Mouse (Mus musculus): Measurements from ENCODE around the gene Tle6. TPM values are rescaled to one million over a fixed set of nuclear protein-coding genes. Genes with fewer than 3 reads are reported as not detected.

Gene Tle6
- polyA plus RNA-seq, 1 experiment from 2014 or later: 30.7 TPM

DNA sequence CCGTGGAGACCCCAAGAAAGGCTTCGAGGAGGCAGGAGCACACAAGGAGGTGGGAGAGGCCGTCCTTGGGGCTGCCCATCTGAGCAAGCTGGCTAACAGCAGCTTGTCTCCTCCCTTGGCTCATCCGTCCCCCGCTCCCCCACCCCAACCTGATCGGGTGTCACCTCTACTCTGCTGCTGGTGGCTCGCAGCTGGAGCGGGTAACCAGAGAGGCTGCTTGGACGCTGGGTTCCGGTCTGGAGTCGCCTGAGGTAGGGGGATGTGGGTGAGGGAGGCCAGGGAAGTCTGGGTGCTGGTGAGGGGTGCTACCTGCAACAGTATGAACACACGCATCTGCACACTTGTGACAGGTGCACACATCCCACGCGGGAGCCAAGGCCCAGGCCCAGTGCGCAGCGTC is 27.5 kb upstream of the Tle6 start, which contains the start of gene Ankrd24:
Gene Ankrd24, plus strand, starts transcription at position 151 of the 400 bp plus-strand sequence.
- no peak for ATAC-seq (ENCODE audit: insufficient number of reproducible peaks, insufficient read depth, low FRiP score, low read depth)

DNA sequence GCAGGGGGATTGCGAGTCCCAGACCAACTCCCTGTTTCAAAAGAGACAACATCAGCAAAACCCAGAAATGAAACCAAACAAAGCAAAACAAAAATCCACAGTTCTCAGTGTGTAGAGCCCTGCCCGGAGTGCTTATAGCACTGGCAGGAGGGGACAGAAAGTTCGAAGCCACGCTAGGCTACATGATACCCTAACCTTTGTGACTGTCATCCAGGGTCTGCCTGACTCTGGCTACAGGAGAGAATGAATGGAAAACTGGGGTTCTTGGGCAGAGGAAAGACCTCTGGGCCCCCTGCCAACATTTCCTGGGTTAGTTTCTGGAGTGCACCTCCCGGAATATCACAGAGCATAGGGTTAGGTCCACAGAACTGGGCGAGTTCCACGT is 27.0 kb upstream of the Tle6 start:
- Histone ChIP-seq H3K4me2 (ENCODE audit: low read length) (peak overlapping the region; percentile 79), H3K27ac (replicated peaks in 1 of 2; ENCODE audit: control insufficient read depth in 1 of 2, insufficient read depth in 1 of 2, low read depth in 2 of 2, low read length in 2 of 2) (peak overlapping the region; percentile 90 to 94), H3K9ac (ENCODE audit: low read length) (peak overlapping the region; percentile 78), H3K4me3 (ENCODE audit: control insufficient read depth in 1 of 2, insufficient read depth in 1 of 2, low read depth in 1 of 2, low read length in 2 of 2) (peak overlapping the region; percentile 69 to 89), H3K27me3 (ENCODE audit: control insufficient read depth, insufficient read depth, low read length) (no peaks in the 10 kb centered on the region), H3K36me3 (ENCODE audit: control insufficient read depth, insufficient read depth, low read length) (peaks cover 28% of the 10 kb centered on the region), H3K4me1 (ENCODE audit: control insufficient read depth in 2 of 2, insufficient read depth in 2 of 2, low read length in 2 of 2) (peaks cover 11 to 14% of the 10 kb centered on the region in 2 experiments), H3K9me3 (ENCODE audit: control insufficient read depth, low read length) (no peaks in the 10 kb centered on the region)
- 0 out of 2 replicates have a peak, but pooled peaks have one; percentile 28 for ATAC-seq (ENCODE audit: insufficient number of reproducible peaks, insufficient read depth, low FRiP score, low read depth)
- WGBS: 52% methylated on average over 7 of the region's 7 CpGs

More for the DNA sequence above, 27.5 kb upstream of the Tle6 start, which contains the start of gene Ankrd24:
- Histone ChIP-seq H3K4me2 (ENCODE audit: low read length) (peak within 1 kb of the TSS; percentile 79), H3K4me3 (ENCODE audit: control insufficient read depth in 1 of 2, insufficient read depth in 1 of 2, low read depth in 1 of 2, low read length in 2 of 2) (peak within 1 kb of the TSS; percentile 69 to 89), H3K4me1 (ENCODE audit: control insufficient read depth in 2 of 2, insufficient read depth in 2 of 2, low read length in 2 of 2) (peaks cover 11 to 14% of the 10 kb centered on the region in 2 experiments), H3K9ac (ENCODE audit: low read length) (peak within 1 kb of the TSS; percentile 78), H3K36me3 (ENCODE audit: control insufficient read depth, insufficient read depth, low read length) (peaks cover 25% of the 10 kb centered on the region), H3K9me3 (ENCODE audit: control insufficient read depth, low read length) (no peaks in the 10 kb centered on the region), H3K27me3 (ENCODE audit: control insufficient read depth, insufficient read depth, low read length) (no peaks in the 10 kb centered on the region), H3K27ac (replicated peaks in 1 of 2; ENCODE audit: control insufficient read depth in 1 of 2, insufficient read depth in 1 of 2, low read depth in 2 of 2, low read length in 2 of 2) (peak within 1 kb of the TSS; percentile 90 to 94)
- 76% methylated on average over 15 of the region's 16 CpGs for WGBS

DNA sequence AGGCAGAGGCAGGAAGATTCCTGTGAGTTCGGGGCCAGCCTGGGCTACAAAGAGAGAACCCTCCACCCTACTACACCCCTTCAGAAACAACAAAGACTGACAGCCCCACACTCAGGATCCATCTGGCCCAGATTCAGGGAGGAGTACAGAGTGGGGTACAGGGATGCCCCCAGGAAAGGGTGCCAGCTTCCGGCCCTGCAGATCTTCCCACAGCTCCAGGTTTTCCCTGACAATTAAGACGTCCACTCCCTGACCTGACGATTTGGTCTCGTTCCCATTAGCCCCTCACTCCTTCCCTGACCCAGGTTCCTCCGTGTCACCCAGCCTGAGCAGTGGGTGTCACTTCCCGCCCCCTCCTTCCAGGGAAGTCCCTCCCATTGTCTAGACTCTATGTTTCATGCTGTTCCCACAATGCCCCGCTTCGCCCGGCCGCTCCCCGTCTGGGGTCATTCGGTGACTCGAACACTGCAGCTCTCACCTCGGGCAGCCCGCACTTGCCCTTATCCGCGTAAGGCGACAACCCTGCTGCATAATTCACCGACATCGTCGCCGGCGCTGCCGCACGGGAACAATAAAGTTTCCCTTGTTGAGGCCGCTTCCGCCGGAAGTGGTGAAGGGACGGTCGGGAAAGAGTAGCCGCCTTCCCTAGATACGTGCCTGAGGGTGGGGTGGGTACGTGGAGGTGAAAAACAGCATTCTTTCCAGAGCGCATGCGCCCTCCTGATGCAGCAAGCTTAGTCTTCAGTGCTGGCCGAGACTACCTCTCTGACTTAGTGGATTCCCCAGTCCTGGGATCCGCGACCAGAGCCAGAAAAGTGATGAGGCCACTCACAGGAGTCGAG is 26.3 kb upstream of the Tle6 start, which contains the start of gene Sirt6:
Gene Sirt6, minus strand, starts transcription at position 804 of the 842 bp plus-strand sequence.
- Histone ChIP-seq H3K27me3 (ENCODE audit: control insufficient read depth, insufficient read depth, low read length) (no peaks in the 10 kb centered on the region), H3K4me3 (ENCODE audit: control insufficient read depth in 1 of 2, insufficient read depth in 1 of 2, low read depth in 1 of 2, low read length in 2 of 2) (peak within 1 kb of the TSS; percentile 69 to 89), H3K27ac (replicated peaks in 1 of 2; ENCODE audit: control insufficient read depth in 1 of 2, insufficient read depth in 1 of 2, low read depth in 2 of 2, low read length in 2 of 2) (peak within 1 kb of the TSS; percentile 90 to 94), H3K9me3 (ENCODE audit: control insufficient read depth, low read length) (no peaks in the 10 kb centered on the region), H3K4me1 (ENCODE audit: control insufficient read depth in 2 of 2, insufficient read depth in 2 of 2, low read length in 2 of 2) (peaks cover 11 to 14% of the 10 kb centered on the region in 2 experiments), H3K36me3 (ENCODE audit: control insufficient read depth, insufficient read depth, low read length) (peaks cover 34% of the 10 kb centered on the region), H3K4me2 (ENCODE audit: low read length) (peak within 1 kb of the TSS; percentile 79), H3K9ac (ENCODE audit: low read length) (peak within 1 kb of the TSS; percentile 78)
- ATAC-seq (ENCODE audit: insufficient number of reproducible peaks, insufficient read depth, low FRiP score, low read depth): peak; percentile 78
- WGBS: 5% methylated on average over 40 of the region's 40 CpGs

DNA sequence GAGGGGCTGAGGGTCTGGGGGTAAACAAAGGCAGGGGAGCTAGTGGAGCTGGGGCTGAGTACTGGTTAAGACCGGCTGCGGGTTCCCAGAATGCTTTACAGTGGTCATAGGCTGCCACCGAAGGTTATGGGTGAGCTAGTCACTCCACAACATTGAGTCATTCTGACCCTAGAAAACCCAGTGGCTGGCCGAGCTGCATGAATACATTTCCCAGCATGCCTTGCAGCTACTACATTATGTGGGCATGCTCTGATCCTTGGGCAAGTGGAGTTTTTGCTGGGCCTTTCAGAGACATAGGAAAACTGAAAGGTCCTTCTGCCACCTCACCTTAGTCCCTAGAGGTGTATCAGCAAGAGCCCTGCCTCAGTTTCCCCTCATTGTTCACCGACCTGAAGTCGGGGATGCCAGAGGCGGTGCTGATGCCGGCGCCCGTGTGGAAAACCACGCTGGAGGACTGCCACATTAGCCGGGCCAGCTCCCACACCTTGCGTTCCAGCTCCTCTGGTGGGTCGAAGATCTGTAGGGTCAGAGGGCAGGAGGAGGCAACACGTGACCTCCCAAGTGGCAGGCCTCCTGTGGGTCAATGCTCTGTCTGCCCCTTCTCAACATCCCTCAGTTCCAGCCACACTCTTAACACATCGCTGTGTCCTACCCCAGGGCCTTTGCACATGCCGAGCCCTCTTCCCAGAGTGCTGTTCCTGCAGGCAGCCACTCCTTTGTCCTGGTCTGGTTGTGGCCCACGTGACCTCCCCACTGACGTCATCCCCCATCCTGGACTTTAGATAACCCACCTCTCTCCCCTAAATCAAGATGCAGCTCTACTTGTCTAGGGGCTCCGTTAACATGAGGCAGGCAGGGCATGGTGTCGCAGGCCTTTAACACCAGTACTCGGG is 25.5 kb upstream of the Tle6 start:
- WGBS: 85% methylated on average over 22 of the region's 22 CpGs
- Histone ChIP-seq H3K4me1 (ENCODE audit: control insufficient read depth in 2 of 2, insufficient read depth in 2 of 2, low read length in 2 of 2) (peaks cover 11 to 14% of the 10 kb centered on the region in 2 experiments), H3K36me3 (ENCODE audit: control insufficient read depth, insufficient read depth, low read length) (peaks cover 43% of the 10 kb centered on the region), H3K4me3 (ENCODE audit: control insufficient read depth in 1 of 2, insufficient read depth in 1 of 2, low read depth in 1 of 2, low read length in 2 of 2) (peak overlapping the region; percentile 69 to 89), H3K27ac (replicated peaks in 1 of 2; ENCODE audit: control insufficient read depth in 1 of 2, insufficient read depth in 1 of 2, low read depth in 2 of 2, low read length in 2 of 2) (peak overlapping the region in 1 of 2 experiments; percentile 90; a peak in 3 of 4 replicates), H3K4me2 (ENCODE audit: low read length) (peak overlapping the region; percentile 79), H3K9me3 (ENCODE audit: control insufficient read depth, low read length) (no peaks in the 10 kb centered on the region), H3K9ac (ENCODE audit: low read length) (peak overlapping the region; percentile 78), H3K27me3 (ENCODE audit: control insufficient read depth, insufficient read depth, low read length) (no peaks in the 10 kb centered on the region)
- ATAC-seq (ENCODE audit: insufficient number of reproducible peaks, insufficient read depth, low FRiP score, low read depth): no peak

DNA sequence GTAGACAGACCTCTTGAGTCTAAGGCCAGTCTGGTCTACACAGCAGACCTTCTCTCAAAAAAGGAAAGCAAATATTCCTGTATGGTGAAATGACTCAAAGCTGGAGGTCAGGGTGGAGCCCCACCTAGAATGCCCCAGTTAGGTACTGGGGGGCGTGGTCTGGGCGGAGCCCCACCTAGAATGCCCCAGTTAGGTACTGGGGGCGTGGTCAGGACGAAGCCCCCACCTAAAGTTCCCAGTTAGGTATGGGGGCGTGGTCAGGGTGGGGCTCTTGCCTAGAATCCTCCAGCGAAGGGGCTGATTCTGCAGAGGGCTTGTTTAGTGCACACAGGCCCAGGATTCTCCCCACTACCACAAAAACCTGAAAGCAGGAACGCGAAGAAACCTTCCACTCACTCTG is 22.6 kb upstream of the Tle6 start:
- H3K36me3 ChIP-seq (ENCODE audit: control insufficient read depth, insufficient read depth, low read length): peaks cover 49% of the 10 kb centered on the region
- H3K4me1 ChIP-seq (ENCODE audit: control insufficient read depth in 2 of 2, insufficient read depth in 2 of 2, low read length in 2 of 2): peaks cover 11 to 14% of the 10 kb centered on the region in 2 experiments
- ATAC-seq (ENCODE audit: insufficient number of reproducible peaks, insufficient read depth, low FRiP score, low read depth): no peak
- no peak overlapping the region for H3K4me2 ChIP-seq (ENCODE audit: low read length)
- H3K27me3 ChIP-seq (ENCODE audit: control insufficient read depth, insufficient read depth, low read length): no peaks in the 10 kb centered on the region
- no peak overlapping the region for H3K9ac ChIP-seq (ENCODE audit: low read length)
- no peak overlapping the region for H3K27ac ChIP-seq (replicated peaks in 1 of 2; ENCODE audit: control insufficient read depth in 1 of 2, insufficient read depth in 1 of 2, low read depth in 2 of 2, low read length in 2 of 2)
- H3K9me3 ChIP-seq (ENCODE audit: control insufficient read depth, low read length): no peaks in the 10 kb centered on the region
- H3K4me3 ChIP-seq (ENCODE audit: control insufficient read depth in 1 of 2, insufficient read depth in 1 of 2, low read depth in 1 of 2, low read length in 2 of 2): no peak overlapping the region
- WGBS: 55% methylated on average over 8 of the region's 8 CpGs

DNA sequence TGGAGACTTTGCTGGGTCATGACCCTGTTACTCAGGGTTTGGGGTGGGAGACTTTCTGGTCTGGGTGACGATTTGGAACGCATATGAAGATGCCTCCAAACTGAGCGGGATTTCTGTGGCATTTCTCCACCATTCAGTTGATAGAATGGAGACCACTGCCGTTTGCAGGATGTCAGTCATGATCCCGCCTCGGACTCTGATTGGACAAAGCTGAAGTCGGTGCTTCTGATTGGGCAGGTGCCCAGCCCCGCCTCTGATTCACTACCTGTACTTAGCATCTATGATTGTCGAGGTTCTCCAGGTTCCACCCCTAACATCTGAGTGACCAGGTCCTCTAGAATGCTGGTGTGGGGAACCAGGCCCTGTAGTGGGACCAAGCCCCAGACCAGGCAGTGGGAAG is 19.9 kb upstream of the Tle6 start:
- Histone ChIP-seq H3K4me3 (ENCODE audit: control insufficient read depth in 1 of 2, insufficient read depth in 1 of 2, low read depth in 1 of 2, low read length in 2 of 2) (no peak overlapping the region), H3K27me3 (ENCODE audit: control insufficient read depth, insufficient read depth, low read length) (no peaks in the 10 kb centered on the region), H3K4me1 (ENCODE audit: control insufficient read depth in 2 of 2, insufficient read depth in 2 of 2, low read length in 2 of 2) (no peaks in the 10 kb centered on the region), H3K36me3 (ENCODE audit: control insufficient read depth, insufficient read depth, low read length) (peaks cover 48% of the 10 kb centered on the region), H3K9me3 (ENCODE audit: control insufficient read depth, low read length) (no peaks in the 10 kb centered on the region), H3K4me2 (ENCODE audit: low read length) (no peak overlapping the region), H3K27ac (replicated peaks in 1 of 2; ENCODE audit: control insufficient read depth in 1 of 2, insufficient read depth in 1 of 2, low read depth in 2 of 2, low read length in 2 of 2) (no peak overlapping the region), H3K9ac (ENCODE audit: low read length) (no peak overlapping the region)
- 49% methylated on average over 9 of the region's 9 CpGs for WGBS
- no peak for ATAC-seq (ENCODE audit: insufficient number of reproducible peaks, insufficient read depth, low FRiP score, low read depth)

DNA sequence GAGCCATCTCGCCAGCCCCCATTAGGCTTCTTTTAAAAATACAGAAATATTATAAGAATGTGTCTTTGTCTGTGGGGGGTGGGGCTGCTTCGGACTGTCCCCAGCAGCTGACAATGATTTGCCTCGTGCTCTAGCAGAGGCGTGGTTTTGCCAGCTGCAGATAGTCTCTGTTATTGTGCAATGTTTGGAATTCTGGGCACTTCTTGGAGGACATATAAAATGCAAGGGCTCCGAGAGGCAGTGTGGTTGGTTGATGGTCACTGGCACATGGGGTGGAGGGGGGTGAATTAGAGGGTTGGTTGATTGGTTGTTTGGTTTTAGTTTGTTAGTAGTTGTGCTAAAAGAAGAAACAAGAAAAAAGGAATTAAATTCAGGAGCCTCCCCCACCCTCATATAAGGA is 19.1 kb upstream of the Tle6 start:
- ATAC-seq (ENCODE audit: insufficient number of reproducible peaks, insufficient read depth, low FRiP score, low read depth): no peak
- H3K36me3 ChIP-seq (ENCODE audit: control insufficient read depth, insufficient read depth, low read length): peaks cover 40% of the 10 kb centered on the region
- 85% methylated on average over 5 of the region's 5 CpGs for WGBS

More for the DNA sequence above, 19.1 kb upstream of the Tle6 start:
- Histone ChIP-seq H3K4me3 (ENCODE audit: control insufficient read depth in 1 of 2, insufficient read depth in 1 of 2, low read depth in 1 of 2, low read length in 2 of 2) (no peak overlapping the region), H3K27me3 (ENCODE audit: control insufficient read depth, insufficient read depth, low read length) (no peaks in the 10 kb centered on the region), H3K27ac (replicated peaks in 1 of 2; ENCODE audit: control insufficient read depth in 1 of 2, insufficient read depth in 1 of 2, low read depth in 2 of 2, low read length in 2 of 2) (no peak overlapping the region), H3K9me3 (ENCODE audit: control insufficient read depth, low read length) (no peaks in the 10 kb centered on the region), H3K9ac (ENCODE audit: low read length) (no peak overlapping the region), H3K4me2 (ENCODE audit: low read length) (no peak overlapping the region), H3K4me1 (ENCODE audit: control insufficient read depth in 2 of 2, insufficient read depth in 2 of 2, low read length in 2 of 2) (no peaks in the 10 kb centered on the region)

Measured in heart, embryonic 14.5 days (tissue).